Comparison of ENCODE assay signal across 20 mouse cellular contexts in the genomic region with DNA sequence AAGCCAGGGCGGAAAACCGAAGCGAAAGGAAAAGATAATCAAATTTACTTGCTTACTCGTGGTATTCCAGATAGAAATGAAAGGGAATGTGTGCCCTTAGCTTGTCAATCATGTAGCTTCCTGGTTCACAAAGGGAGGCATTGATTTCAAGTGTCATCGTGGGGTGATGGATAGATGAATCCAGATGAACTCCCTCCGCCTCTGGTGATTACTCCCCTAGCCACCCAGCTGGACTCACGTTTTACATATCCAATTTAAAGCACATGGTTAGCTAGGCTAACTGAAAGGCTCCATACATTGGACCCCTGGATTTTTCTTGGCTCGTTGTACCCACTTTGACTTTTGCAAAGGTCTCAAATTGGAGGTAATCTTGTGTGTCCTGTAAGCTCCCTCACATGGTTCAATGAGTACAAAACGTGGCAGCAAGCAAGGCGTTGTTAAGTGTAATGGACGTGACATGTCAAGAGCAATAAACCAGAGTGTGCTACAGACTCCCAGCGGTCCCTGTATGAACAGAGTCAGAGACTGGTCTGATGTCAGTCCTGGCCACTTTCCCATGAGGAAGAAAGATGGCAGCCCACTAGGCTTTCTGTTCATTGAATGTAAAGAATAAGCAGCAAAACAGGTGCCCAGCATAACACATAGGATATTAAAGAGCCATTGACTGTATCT.
DNase-seq lines count a peak whose midpoint lies in the region; ATAC-seq and TF ChIP-seq lines count a peak whose summit lies in the region.
"Had no signal": no experiment of that assay in that cellular context is flagged by ENCODE, and none has a peak within 500 bp of the region (broad histone marks: within the 10 kb centered on the region; RNA-seq: fewer than 3 reads in every experiment).

No protein-coding gene starts in this region.

- no peak overlapping the region for H3K9ac ChIP-seq in hindbrain, embryonic 13.5 days
- H3K9ac ChIP-seq: intestine, embryonic 15.5 days had no signal

- H3K4me3 ChIP-seq in hindbrain, embryonic 10.5 days = no peak overlapping the region
- H3K4me3 ChIP-seq in hindbrain, embryonic 13.5 days = no peak overlapping the region
- H3K4me3 ChIP-seq: heart, adult 2 months; intestine, embryonic 15.5 days; left cerebral cortex, adult 2 months; limb, embryonic 10.5 days; megakaryocyte, embryonic 14.5 days had no signal

- no peaks in the 10 kb centered on the region for H3K36me3 ChIP-seq in hindbrain, embryonic 10.5 days
- H3K36me3 ChIP-seq in hindbrain, embryonic 13.5 days = no peaks in the 10 kb centered on the region
- H3K36me3 ChIP-seq: intestine, embryonic 15.5 days; limb, embryonic 10.5 days had no signal

- H3K27ac ChIP-seq in hindbrain, embryonic 10.5 days = peak overlapping the region; percentile 9; the same call in 1 of the 2 replicates
- H3K27ac ChIP-seq in hindbrain, embryonic 13.5 days = no peak overlapping the region
- H3K27ac ChIP-seq: heart, adult 2 months; intestine, embryonic 15.5 days; left cerebral cortex, adult 2 months; limb, embryonic 10.5 days had no signal

- peak; percentile 18 for DNase-seq in hindbrain, embryonic 10.5 days (ENCODE audit: low spot score)
- peak; percentile 29 for DNase-seq in brain, embryonic 14.5 days (ENCODE audit: low read depth)
- DNase-seq in embryo, embryonic 10.5 days (ENCODE audit: low spot score) = peak; percentile 48
- DNase-seq in mesoderm, embryonic 11.5 days (ENCODE audit: low read depth, low spot score) = peak; percentile 33
- no peak for DNase-seq in kidney, adult 8-10 months
- DNase-seq in right cerebral cortex, postnatal 36 days (ENCODE audit: low spot score in 2 of 2) = no peak
- DNase-seq: adrenal gland, adult 8-10 months; cerebellum, adult 9-11 months; gastrocnemius, postnatal 14 days; heart, adult 2 months; heart, postnatal 4 days; kidney, postnatal 36 days; lung, adult 18-20 months; thymus, postnatal 14 days had no signal

- no peak for TF ChIP-seq CTCF in brain, embryonic 14.5 days (IDR thresholded peaks at IDR 0.05; ENCODE audit: borderline replicate concordance, extremely low read depth, insufficient read depth, insufficient read length)

- ATAC-seq in hindbrain, embryonic 13.5 days (ENCODE audit: low FRiP score) = no peak
- ATAC-seq: intestine, embryonic 15.5 days had no signal

- 61% methylated on average over 12 of the region's 12 CpGs for WGBS in hindbrain, embryonic 10.5 days
- WGBS in hindbrain, embryonic 13.5 days = 50% methylated on average over 12 of the region's 12 CpGs

- peaks cover 18% of the 10 kb centered on the region; the same call in 1 of the 2 replicates for H3K4me1 ChIP-seq in hindbrain, embryonic 10.5 days (replicated peaks)
- peaks cover 14% of the 10 kb centered on the region for H3K4me1 ChIP-seq in hindbrain, embryonic 13.5 days (replicated peaks)
- H3K4me1 ChIP-seq: intestine, embryonic 15.5 days; limb, embryonic 10.5 days; megakaryocyte, embryonic 14.5 days had no signal

- no peaks in the 10 kb centered on the region for H3K9me3 ChIP-seq in hindbrain, embryonic 10.5 days
- no peaks in the 10 kb centered on the region for H3K9me3 ChIP-seq in hindbrain, embryonic 13.5 days
- H3K9me3 ChIP-seq: intestine, embryonic 15.5 days; limb, embryonic 10.5 days; megakaryocyte, embryonic 14.5 days had no signal

- H3K27me3 ChIP-seq in hindbrain, embryonic 10.5 days (ENCODE audit: insufficient read depth, poor library complexity, severe bottlenecking) = no peaks in the 10 kb centered on the region
- H3K27me3 ChIP-seq in hindbrain, embryonic 13.5 days = no peaks in the 10 kb centered on the region
- H3K27me3 ChIP-seq: intestine, embryonic 15.5 days; megakaryocyte, embryonic 14.5 days had no signal

- H3K4me2 ChIP-seq in hindbrain, embryonic 13.5 days = no peak overlapping the region
- H3K4me2 ChIP-seq: intestine, embryonic 15.5 days; liver, embryonic 11.5 days had no signal

- TF ChIP-seq POLR2A in brain, embryonic 14.5 days (IDR thresholded peaks at IDR 0.05; ENCODE audit: borderline replicate concordance, extremely low read depth, insufficient read depth, insufficient read length, poor library complexity, severe bottlenecking) = no peak

Comparison
In these comparisons a context has a peak if more than half of its experiments do, and no peak if none do; other contexts are left out.
1. DNase-seq: peak in hindbrain, embryonic 10.5 days (single experiment), brain, embryonic 14.5 days (single experiment), embryo, embryonic 10.5 days (single experiment) and mesoderm, embryonic 11.5 days (single experiment); none in kidney, adult 8-10 months (0 of 2) and right cerebral cortex, postnatal 36 days (0 of 2).